Mouse (Mus musculus) common myeloid progenitor, adult 5-6 weeks (primary cell): ENCODE measurements around the gene Zfp598. TPM values are rescaled to one million over a fixed set of nuclear protein-coding genes. Genes with fewer than 3 reads are reported as not detected.

ENCODE experiments used
- ATAC-seq: replicated peaks from 2 replicates; pipeline ENCODE4 v1.8.0; 2016; ENCODE audit warnings: low read depth, mild to moderate bottlenecking, moderate TSS enrichment, inconsistent platforms; ENCODE audit not compliant: poor library complexity, severe bottlenecking
- total RNA-seq: library from RNA; stranded (forward); fragments of 200-1000, 187-1606 nt; gene quantifications from 2 replicates; pipeline ENCODE4 v1.2.3, GENCODE M21; 2017

Zfp598 gene
- total RNA-seq, result 20.0 and 25.4 TPM in 2 replicates

- peak; percentile 87 for ATAC-seq
Measured at GRCm38 (mm10) chr17:24669545-24670245, at the start of gene Zfp598. Gene Zfp598 (plus strand): TSS chr17:24669687.

- no peak for ATAC-seq
Measured at GRCm38 (mm10) chr17:24625472-24625871, 44.0 kb upstream of the Zfp598 start.

GRCm38 (mm10) chr17:24628646-24629045 is 40.8 kb upstream of the Zfp598 start:
- peak; percentile 46 for ATAC-seq

GRCm38 (mm10) chr17:24630072-24630471 is 39.4 kb upstream of the Zfp598 start:
- no peak for ATAC-seq

GRCm38 (mm10) chr17:24632167-24632812 is 37.2 kb upstream of the Zfp598 start, which contains the start of the genes Tsc2 and Nthl1:
Gene Tsc2 (minus strand): TSS chr17:24632630.
Gene Nthl1 (plus strand): TSS chr17:24632680.
- ATAC-seq, result peak; percentile 90

- no peak for ATAC-seq
Measured at GRCm38 (mm10) chr17:24632813-24633449, 36.6 kb upstream of the Zfp598 start.

GRCm38 (mm10) chr17:24633831-24634230 is 35.7 kb upstream of the Zfp598 start:
- no peak for ATAC-seq

GRCm38 (mm10) chr17:24635024-24635423 is 34.5 kb upstream of the Zfp598 start:
- ATAC-seq, result no peak

GRCm38 (mm10) chr17:24635694-24636093 is 33.8 kb upstream of the Zfp598 start:
- ATAC-seq, result no peak

- no peak for ATAC-seq
Measured at GRCm38 (mm10) chr17:24636781-24637481, 32.6 kb upstream of the Zfp598 start.

GRCm38 (mm10) chr17:24638214-24638613 is 31.3 kb upstream of the Zfp598 start:
- no peak for ATAC-seq

- no peak for ATAC-seq
Measured at GRCm38 (mm10) chr17:24638840-24639239, 30.6 kb upstream of the Zfp598 start.

- no peak for ATAC-seq
Measured at GRCm38 (mm10) chr17:24639571-24639988, 29.9 kb upstream of the Zfp598 start.

- ATAC-seq, result no peak
Measured at GRCm38 (mm10) chr17:24640119-24640518, 29.4 kb upstream of the Zfp598 start.

- no peak for ATAC-seq
Measured at GRCm38 (mm10) chr17:24640581-24640980, 28.9 kb upstream of the Zfp598 start.

- ATAC-seq, result no peak
Measured at GRCm38 (mm10) chr17:24641944-24642343, 27.5 kb upstream of the Zfp598 start.

GRCm38 (mm10) chr17:24642791-24643343 is 26.6 kb upstream of the Zfp598 start:
- ATAC-seq, result no peak

GRCm38 (mm10) chr17:24644030-24644715 is 25.3 kb upstream of the Zfp598 start:
- ATAC-seq, result no peak

GRCm38 (mm10) chr17:24644875-24645721 is 24.4 kb upstream of the Zfp598 start:
- no peak for ATAC-seq
